Mouse (Mus musculus) ES-CJ7 (cell line): ENCODE measurements around the gene Tas2r105.

Experiments used
- DNase-seq: peaks from one replicate; pipeline ENCODE4 v3.0.0; 2011; ENCODE audit warnings: low read depth, low spot score

The Tas2r105 gene

GRCm38 (mm10) chr6:131687395-131687794, at the start of gene Tas2r105:
Gene Tas2r105 (minus strand): TSS chr6:131687495.
- DNase-seq = no peak

GRCm38 (mm10) chr6:131712803-131713202, 25.5 kb upstream of the Tas2r105 start:
- peak; percentile 59 for DNase-seq

DNA sequence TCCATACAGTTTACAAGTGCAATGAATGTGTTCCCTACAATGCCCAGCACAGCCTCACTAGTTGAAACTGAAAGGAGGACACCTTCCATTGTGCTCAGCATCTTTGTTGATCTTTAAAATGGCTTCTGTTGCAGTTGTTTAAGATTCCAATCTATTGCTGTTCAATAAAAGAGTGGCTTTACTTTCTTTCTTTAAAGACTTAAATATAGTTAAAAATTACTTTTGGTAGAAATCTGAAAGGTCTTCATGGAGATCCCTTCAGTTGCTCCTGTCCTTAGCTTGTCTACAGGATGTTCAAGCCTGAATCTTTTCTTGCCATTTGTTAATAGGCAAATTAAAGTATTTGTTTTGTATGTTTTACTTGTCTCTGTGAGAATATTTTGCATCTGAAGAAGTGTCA, 2.7 kb upstream of the Tas2r105 start, which contains the start of gene Tas2r114:
Gene Tas2r114, minus strand, starts transcription at position 101 of the 400 bp plus-strand sequence.
- no peak for DNase-seq

DNA sequence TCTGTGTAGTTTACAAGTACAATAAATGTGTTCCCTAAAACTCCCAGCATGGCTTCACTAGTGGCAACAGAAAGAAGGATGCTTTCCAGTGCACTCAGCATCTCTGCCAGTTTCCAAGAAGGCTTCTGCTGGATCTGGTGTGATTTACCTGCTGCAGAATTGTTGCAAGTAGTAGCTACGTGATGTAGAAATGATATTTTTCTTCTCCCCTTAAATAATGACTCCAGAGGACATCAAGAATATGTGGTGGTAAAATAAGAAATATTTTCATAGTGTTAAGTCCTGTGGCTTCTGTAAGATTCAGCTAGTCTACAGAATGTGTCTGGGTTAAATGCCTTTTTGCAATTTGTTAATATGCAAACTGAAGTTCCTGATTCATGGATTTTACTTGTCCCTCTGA, 1.7 kb downstream of the Tas2r105 start, which contains the start of gene Tas2r104:
Gene Tas2r104, minus strand, starts transcription at position 101 of the 400 bp plus-strand sequence.
- DNase-seq = no peak

DNA sequence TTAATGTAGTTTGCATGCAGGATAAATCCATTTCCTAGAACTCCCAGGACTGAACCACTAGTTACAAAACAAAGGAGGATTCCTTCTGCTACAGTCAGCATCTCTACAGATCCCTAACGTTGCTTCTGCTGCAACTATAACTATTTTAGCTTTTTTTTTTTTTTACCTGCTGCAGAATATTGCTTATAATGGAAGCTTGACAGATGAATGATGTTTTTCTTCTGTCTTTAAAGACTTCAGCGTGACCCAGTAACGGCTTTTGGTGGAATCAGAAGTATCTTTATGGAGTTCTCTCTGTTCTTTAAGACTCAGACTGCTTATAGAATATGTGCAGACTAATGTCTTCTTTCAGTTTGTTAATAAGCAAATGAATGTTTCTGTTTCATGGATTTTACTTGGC, 8.5 kb downstream of the Tas2r105 start, which contains the start of gene Tas2r106:
Gene Tas2r106, minus strand, starts transcription at position 101 of the 400 bp plus-strand sequence.
- DNase-seq = no peak

- no peak for DNase-seq
These were observed 27.2 kb downstream of the Tas2r105 start, which contains the start of gene Tas2r107 for GRCm38 (mm10) chr6:131660049-131660448. Gene Tas2r107 (minus strand): TSS chr6:131660149.
